Mouse (Mus musculus) heart, postnatal 0 days (tissue): ENCODE measurements around the gene Tenm2. TPM values are rescaled to one million over a fixed set of nuclear protein-coding genes. Genes with fewer than 3 reads are reported as not detected.

Source experiments
- ATAC-seq: fragments of 200-750 bp; cut with Nextera tagmentation; 2 replicates; pipeline ENCODE4 v1.8.0; 2017; ENCODE audit warnings: low read depth, moderate number of reproducible peaks, moderate library complexity; ENCODE audit not compliant: insufficient read depth
- DNase-seq: peaks from one replicate; pipeline ENCODE4 v3.0.0-alpha.2; 2016; ENCODE audit warnings: low spot score
- H3K27ac ChIP-seq: fragments of 300-500 bp; sonication (generic); 2 replicates; pipeline ENCODE4 v1.5.1; 2014; ENCODE audit warnings: low read depth, mild to moderate bottlenecking
- H3K27me3 ChIP-seq: fragments of 300-500 bp; sonication (generic); 2 replicates; pipeline ENCODE4 v1.6.1; 2014; ENCODE audit warnings: low read length, mixed read lengths; ENCODE audit not compliant: control insufficient read depth, insufficient read depth
- H3K36me3 ChIP-seq: fragments of 300-500 bp; sonication (generic); replicated peaks from 2 replicates; pipeline ENCODE4 v1.6.1; 2014; ENCODE audit warnings: low read length, mixed read lengths; ENCODE audit not compliant: control insufficient read depth, insufficient read depth
- H3K4me1 ChIP-seq: fragments of 300-500 bp; sonication (generic); 2 replicates; pipeline ENCODE4 v1.6.1; 2014; ENCODE audit warnings: antibody characterized with exemption; ENCODE audit not compliant: control insufficient read depth, insufficient read depth
- H3K4me2 ChIP-seq: fragments of 300-500 bp; sonication (generic); 2 replicates; pipeline ENCODE4 v1.6.1; 2014; ENCODE audit warnings: low read depth, mild to moderate bottlenecking, low read length, moderate library complexity
- H3K4me3 ChIP-seq: fragments of 300-500 bp; sonication (generic); 2 replicates; pipeline ENCODE4 v1.5.1; 2014; ENCODE audit warnings: low read depth, low read length
- H3K9ac ChIP-seq: fragments of 300-500 bp; sonication (generic); replicated peaks from 2 replicates; pipeline ENCODE4 v1.6.1; 2014; ENCODE audit warnings: low read depth, low read length, mixed read lengths
- H3K9me3 ChIP-seq: fragments of 300-500 bp; sonication (generic); replicated peaks from 2 replicates; pipeline ENCODE4 v1.6.1; 2016; ENCODE audit warnings: low read length; ENCODE audit not compliant: control insufficient read depth
- CTCF ChIP-seq: IDR thresholded peaks from 2 replicates; pipeline ENCODE4 v1.5.1; 2016; ENCODE audit warnings: antibody characterized with exemption, control low read depth, low read depth
- EP300 ChIP-seq: IDR thresholded peaks from 2 replicates; pipeline ENCODE4 v1.6.1; 2016; ENCODE audit warnings: antibody characterized with exemption, low read depth
- whole genome bisulfite sequencing: fragments of 180-500 bp; shearing (Covaris S2); extraction: QIAGEN DNeasy Blood & Tissue Kit; methylation state at CpG from one replicate; pipeline ENCODE4 v1.1.7; 2014; 5-methylcytosine and 5-hydroxymethylcytosine counted together
- polyA plus RNA-seq: library from polyadenylated mRNA; unstranded; fragments of >200 nt; fragmentation: Nextera tagmentation; extraction: Ambion mirVana; gene quantifications from 2 replicates; pipeline ENCODE4 v1.2.1, GENCODE M21; 2015
- total RNA-seq: library from RNA; depleted of rRNA; stranded (reverse); fragments of >200 nt; gene quantifications from 2 replicates; pipeline ENCODE4 v1.2.3, GENCODE M21; 2014; ENCODE audit warnings: low replicate concordance

Tenm2 gene
- total and polyA plus RNA-seq, 2 experiments from 2014 or later: 0.14 to 0.95 TPM

- no peak overlapping the region for H3K4me2 ChIP-seq
- H3K9me3 ChIP-seq: no peaks in the 10 kb centered on the region
- TF ChIP-seq EP300: no peak
- TF ChIP-seq CTCF: no peak
- no peak overlapping the region for H3K4me3 ChIP-seq
- no peaks in the 10 kb centered on the region for H3K4me1 ChIP-seq
- H3K9ac ChIP-seq: no peak overlapping the region
- DNase-seq (no peak), ATAC-seq (no peak)
- no peaks in the 10 kb centered on the region for H3K36me3 ChIP-seq
- H3K27ac ChIP-seq: no peak overlapping the region
- H3K27me3 ChIP-seq: no peaks in the 10 kb centered on the region
- 49% methylated on average over 2 of the region's 2 CpGs for WGBS
Observed at GRCm38 (mm10) chr11:37107069-37107468, 128.7 kb downstream of the Tenm2 start.

DNA sequence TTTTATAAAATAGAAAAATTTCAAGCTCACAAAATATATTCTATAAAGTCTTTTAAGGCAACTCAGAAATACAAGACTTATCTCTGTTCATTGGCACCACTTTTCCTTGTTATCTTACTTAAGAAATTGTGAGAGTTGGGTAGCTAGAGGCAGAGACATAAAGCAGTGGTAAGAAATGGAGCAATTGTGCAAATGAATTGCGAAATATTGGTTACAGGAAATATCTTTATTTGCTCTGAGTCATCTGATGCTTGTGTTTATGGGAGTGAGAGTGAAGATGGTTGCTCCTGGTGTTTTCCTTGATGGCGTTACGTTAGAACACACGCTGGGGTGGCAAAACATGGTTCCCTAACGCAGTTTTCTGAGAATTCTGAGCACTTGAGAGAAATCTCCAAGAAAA lies 156.4 kb downstream of the Tenm2 start:
- Histone ChIP-seq H3K9ac (no peak overlapping the region), H3K27ac (no peak overlapping the region), H3K4me2 (no peak overlapping the region), H3K27me3 (no peaks in the 10 kb centered on the region), H3K4me3 (no peak overlapping the region), H3K9me3 (no peaks in the 10 kb centered on the region), H3K4me1 (no peaks in the 10 kb centered on the region), H3K36me3 (no peaks in the 10 kb centered on the region)
- DNase-seq (no peak), ATAC-seq (no peak)
- TF ChIP-seq EP300: no peak
- TF ChIP-seq CTCF: no peak
- WGBS: 79% methylated on average over 5 of the region's 5 CpGs

DNA sequence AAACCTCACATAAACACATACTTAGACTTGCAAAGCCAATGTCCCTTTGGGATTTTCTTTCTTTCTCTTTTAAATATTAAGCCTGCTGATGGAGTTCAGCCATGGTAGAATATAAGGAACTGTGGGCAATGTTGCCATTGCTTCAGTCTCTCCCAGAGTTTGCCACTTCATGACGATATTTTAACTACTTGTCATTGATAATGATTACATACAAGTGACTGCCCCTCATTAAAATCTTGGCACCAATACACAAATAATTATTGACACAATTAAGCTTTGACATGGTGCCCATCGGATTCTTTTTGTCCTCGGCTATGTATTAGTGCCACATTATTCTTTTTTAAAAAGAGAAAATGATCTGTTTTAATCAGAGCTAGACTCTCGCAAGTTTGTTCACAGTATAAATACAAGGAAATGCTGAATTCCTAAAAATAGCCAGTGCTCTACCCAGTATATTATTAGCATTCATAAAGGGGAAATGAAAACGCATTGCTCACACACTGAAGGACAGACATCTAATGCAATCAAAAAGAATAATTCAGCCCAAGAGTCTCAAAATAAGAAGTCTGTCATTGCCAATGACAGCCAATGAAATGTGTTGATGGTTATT lies 158.7 kb downstream of the Tenm2 start:
- WGBS: 49% methylated on average over 5 of the region's 5 CpGs
- H3K4me3 ChIP-seq: no peak overlapping the region

GRCm38 (mm10) chr11:37075349-37075748 lies 160.4 kb downstream of the Tenm2 start:
- Histone ChIP-seq H3K4me2 (no peak overlapping the region), H3K4me3 (no peak overlapping the region), H3K36me3 (no peaks in the 10 kb centered on the region), H3K27ac (no peak overlapping the region), H3K27me3 (no peaks in the 10 kb centered on the region), H3K9me3 (no peaks in the 10 kb centered on the region), H3K9ac (no peak overlapping the region), H3K4me1 (no peaks in the 10 kb centered on the region)
- TF ChIP-seq CTCF (no peak), EP300 (no peak)
- 88% methylated on average over 10 of the region's 10 CpGs for WGBS
- no peak for ATAC-seq
- DNase-seq: no peak

More for the DNA sequence above, 158.7 kb downstream of the Tenm2 start:
- Histone ChIP-seq H3K27ac (no peak overlapping the region), H3K4me1 (no peaks in the 10 kb centered on the region), H3K9me3 (no peaks in the 10 kb centered on the region), H3K27me3 (no peaks in the 10 kb centered on the region), H3K9ac (no peak overlapping the region), H3K4me2 (no peak overlapping the region), H3K36me3 (no peaks in the 10 kb centered on the region)
- TF ChIP-seq EP300 (no peak), CTCF (no peak)
- ATAC-seq (no peak), DNase-seq (no peak)

DNA sequence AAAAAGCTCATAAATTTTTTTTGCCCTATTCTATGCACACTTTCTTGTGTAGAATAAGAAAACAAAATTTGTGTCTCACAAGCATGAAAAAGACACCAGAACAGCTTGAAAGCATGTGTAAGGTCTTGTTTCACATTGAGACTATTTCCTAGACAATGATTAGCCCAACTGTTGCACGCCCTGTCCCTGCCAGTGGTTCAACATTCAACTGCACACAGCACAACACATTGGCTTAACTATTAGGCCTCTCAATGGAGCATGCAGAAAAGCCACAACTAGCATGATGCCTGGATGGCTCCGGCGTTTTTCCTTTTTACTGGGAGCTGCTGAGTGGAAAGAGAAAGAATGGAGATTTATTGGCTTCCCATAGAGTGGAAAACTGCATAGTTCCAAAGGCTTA lies 170.3 kb downstream of the Tenm2 start:
- no peak for DNase-seq
- 87% methylated on average over 3 of the region's 3 CpGs for WGBS
- H3K4me3 ChIP-seq: no peak overlapping the region
- no peak overlapping the region for H3K4me2 ChIP-seq
- H3K36me3 ChIP-seq: no peaks in the 10 kb centered on the region
- TF ChIP-seq CTCF: no peak
- TF ChIP-seq EP300: no peak
- no peak for ATAC-seq
- no peaks in the 10 kb centered on the region for H3K9me3 ChIP-seq
- peaks cover 11% of the 10 kb centered on the region; the same call in 1 of the 2 replicates for H3K4me1 ChIP-seq
- no peak overlapping the region for H3K9ac ChIP-seq
- H3K27ac ChIP-seq: no peak overlapping the region
- no peaks in the 10 kb centered on the region for H3K27me3 ChIP-seq

GRCm38 (mm10) chr11:37046671-37047070 lies 189.1 kb downstream of the Tenm2 start:
- H3K4me2 ChIP-seq: no peak overlapping the region
- H3K27me3 ChIP-seq: no peaks in the 10 kb centered on the region
- no peaks in the 10 kb centered on the region for H3K36me3 ChIP-seq
- 56% methylated on average over 5 of the region's 5 CpGs for WGBS
- H3K9ac ChIP-seq: no peak overlapping the region
- H3K27ac ChIP-seq: no peak overlapping the region
- no peak for DNase-seq
- H3K4me1 ChIP-seq: no peaks in the 10 kb centered on the region
- TF ChIP-seq CTCF (peak; percentile 54), EP300 (no peak)
- no peak overlapping the region for H3K4me3 ChIP-seq
- no peak for ATAC-seq
- H3K9me3 ChIP-seq: no peaks in the 10 kb centered on the region
